Mouse (Mus musculus) stomach, embryonic 16.5 days (tissue): Measurements from ENCODE around the gene Magi2. TPM values are rescaled to one million over a fixed set of nuclear protein-coding genes. Genes with fewer than 3 reads are reported as not detected.
A peak's percentile ranks its signal among the peaks of the same experiment; 100 is the strongest.

Source experiments
- ATAC-seq: fragments of 200-750 bp; cut with Nextera tagmentation; 2 replicates; pipeline ENCODE4 v1.8.0; 2017; ENCODE audit warnings: moderate number of reproducible peaks, moderate TSS enrichment; ENCODE audit not compliant: insufficient read depth, low FRiP score
- H3K27ac ChIP-seq: fragments of 300-500 bp; sonication (generic); 2 replicates; pipeline ENCODE4 v1.5.1; 2014; ENCODE audit warnings: low read length
- H3K27me3 ChIP-seq: fragments of 300-500 bp; sonication (generic); 2 replicates; pipeline ENCODE4 v1.6.1; 2014; ENCODE audit warnings: low read length, control low read depth, mixed read lengths; ENCODE audit not compliant: control insufficient read depth, insufficient read depth
- H3K36me3 ChIP-seq: fragments of 300-500 bp; sonication (generic); 2 replicates; pipeline ENCODE4 v1.6.1; 2014; ENCODE audit warnings: low read length; ENCODE audit not compliant: control insufficient read depth, insufficient read depth
- H3K4me1 ChIP-seq: fragments of 300-500 bp; sonication (generic); 2 replicates; pipeline ENCODE4 v1.6.1; 2014; ENCODE audit warnings: low read length, control low read depth, mixed read lengths; ENCODE audit not compliant: control insufficient read depth, insufficient read depth
- H3K4me2 ChIP-seq: fragments of 300-500 bp; sonication (generic); 2 replicates; pipeline ENCODE4 v1.6.1; 2014; ENCODE audit warnings: low read depth, low read length, mixed read lengths
- H3K4me3 ChIP-seq: fragments of 300-500 bp; sonication (generic); replicated peaks from 2 replicates; pipeline ENCODE4 v1.5.1; 2014; ENCODE audit warnings: mild to moderate bottlenecking, low read length
- H3K9ac ChIP-seq: fragments of 300-500 bp; sonication (generic); 2 replicates; pipeline ENCODE4 v1.6.1; 2014; ENCODE audit warnings: low read length
- H3K9me3 ChIP-seq: fragments of 300-500 bp; sonication (generic); replicated peaks from 2 replicates; pipeline ENCODE4 v1.6.1; 2016; ENCODE audit warnings: low read length, control low read depth; ENCODE audit not compliant: control insufficient read depth
- WGBS: fragments of 180-500 bp; shearing (Covaris S2); extraction: QIAGEN DNeasy Blood & Tissue Kit; methylation state at CpG from one replicate; pipeline ENCODE4 v1.1.7; 2014; 5-methylcytosine and 5-hydroxymethylcytosine counted together
- polyA plus RNA-seq: library from polyadenylated mRNA; unstranded; fragments of >200 nt; fragmentation: Nextera tagmentation; extraction: Ambion mirVana; gene quantifications from 2 replicates; pipeline ENCODE4 v1.2.1, GENCODE M21; 2015

The Magi2 gene
- polyA plus RNA-seq, 1 experiment from 2014 or later: 7.2 TPM

DNA sequence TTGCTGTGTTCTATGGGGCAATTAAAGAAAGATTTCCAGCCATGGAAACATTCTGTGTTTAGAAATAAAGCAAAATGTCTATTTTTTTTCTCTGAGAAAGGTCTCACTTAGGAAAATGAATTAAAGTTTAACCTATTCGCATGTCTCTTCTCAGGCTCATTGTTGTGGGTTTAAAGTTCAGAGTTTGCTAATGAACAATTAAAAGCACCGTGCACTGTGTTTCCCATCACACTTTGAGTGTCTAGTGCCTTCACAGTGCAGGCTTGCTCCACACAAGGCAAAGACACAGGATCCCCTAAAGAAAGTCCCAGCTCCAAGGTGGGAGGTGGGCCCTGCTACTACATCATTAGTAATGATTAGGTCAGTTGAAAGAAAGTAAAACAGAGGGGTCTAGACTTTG lies 602.5 kb downstream of the Magi2 start:
- ATAC-seq: no peak
- Histone ChIP-seq H3K4me2 (no peak overlapping the region), H3K27ac (no peak overlapping the region), H3K4me3 (no peak overlapping the region), H3K9ac (no peak overlapping the region), H3K27me3 (no peaks in the 10 kb centered on the region), H3K36me3 (no peaks in the 10 kb centered on the region), H3K4me1 (no peaks in the 10 kb centered on the region), H3K9me3 (no peaks in the 10 kb centered on the region)
- WGBS: 81% methylated on average over 2 of the region's 2 CpGs

- no peaks in the 10 kb centered on the region for H3K9me3 ChIP-seq
- ATAC-seq: no peak
- WGBS: 34% methylated on average over 2 of the region's 2 CpGs
- H3K9ac ChIP-seq: no peak overlapping the region
- H3K27me3 ChIP-seq: no peaks in the 10 kb centered on the region
- H3K4me1 ChIP-seq: no peaks in the 10 kb centered on the region
- H3K4me3 ChIP-seq: no peak overlapping the region
- no peak overlapping the region for H3K27ac ChIP-seq
- H3K36me3 ChIP-seq: no peaks in the 10 kb centered on the region
- no peak overlapping the region for H3K4me2 ChIP-seq
Measured at GRCm38 (mm10) chr5:19862854-19863253, 636.0 kb downstream of the Magi2 start.

GRCm38 (mm10) chr5:19870406-19870805 lies 643.6 kb downstream of the Magi2 start:
- Histone ChIP-seq H3K36me3 (no peaks in the 10 kb centered on the region), H3K27me3 (no peaks in the 10 kb centered on the region), H3K9ac (no peak overlapping the region), H3K4me1 (no peaks in the 10 kb centered on the region), H3K4me2 (no peak overlapping the region), H3K9me3 (no peaks in the 10 kb centered on the region), H3K4me3 (no peak overlapping the region), H3K27ac (no peak overlapping the region)
- no peak for ATAC-seq
- WGBS: 83% methylated on average over 4 of the region's 4 CpGs

DNA sequence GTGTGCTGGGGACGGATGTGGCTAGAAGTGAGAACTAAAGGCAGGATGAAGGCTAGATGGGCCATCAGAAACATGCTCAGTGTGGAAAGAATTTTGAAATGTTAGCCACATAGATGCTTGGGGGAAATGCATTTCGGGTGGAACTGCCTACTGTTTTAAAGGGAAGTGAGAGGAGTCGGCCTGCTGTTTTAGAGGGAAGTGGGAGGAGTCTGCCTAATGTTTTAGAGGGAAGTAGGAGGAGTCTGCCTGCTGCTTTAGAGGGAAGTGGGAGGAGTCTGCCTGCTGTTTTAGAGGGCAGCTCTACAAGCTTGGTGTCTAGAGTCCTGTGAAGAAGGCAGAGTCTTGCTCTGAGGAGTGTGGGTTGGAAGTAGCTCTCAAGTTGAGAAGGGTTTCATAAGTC lies 664.9 kb downstream of the Magi2 start:
- no peaks in the 10 kb centered on the region for H3K27me3 ChIP-seq
- H3K4me1 ChIP-seq: no peaks in the 10 kb centered on the region
- H3K36me3 ChIP-seq: no peaks in the 10 kb centered on the region
- 75% methylated on average over 3 of the region's 3 CpGs for WGBS
- H3K4me2 ChIP-seq: no peak overlapping the region
- no peak overlapping the region for H3K9ac ChIP-seq
- H3K27ac ChIP-seq: no peak overlapping the region
- H3K9me3 ChIP-seq: no peaks in the 10 kb centered on the region
- ATAC-seq: no peak
- no peak overlapping the region for H3K4me3 ChIP-seq

GRCm38 (mm10) chr5:19895893-19896292 lies 669.1 kb downstream of the Magi2 start:
- Histone ChIP-seq H3K4me2 (no peak overlapping the region), H3K27me3 (no peaks in the 10 kb centered on the region), H3K9me3 (no peaks in the 10 kb centered on the region), H3K4me1 (no peaks in the 10 kb centered on the region), H3K4me3 (no peak overlapping the region), H3K36me3 (no peaks in the 10 kb centered on the region), H3K9ac (no peak overlapping the region), H3K27ac (no peak overlapping the region)
- ATAC-seq: no peak
- WGBS: 73% methylated on average over 6 of the region's 6 CpGs

- no peak overlapping the region for H3K9ac ChIP-seq
- WGBS: 72% methylated on average over 8 of the region's 8 CpGs
- ATAC-seq: no peak
- no peak overlapping the region for H3K4me3 ChIP-seq
- H3K27me3 ChIP-seq: no peaks in the 10 kb centered on the region
- no peaks in the 10 kb centered on the region for H3K4me1 ChIP-seq
- no peak overlapping the region for H3K27ac ChIP-seq
- H3K36me3 ChIP-seq: no peaks in the 10 kb centered on the region
- no peaks in the 10 kb centered on the region for H3K9me3 ChIP-seq
- H3K4me2 ChIP-seq: no peak overlapping the region
Measured at GRCm38 (mm10) chr5:19901625-19902024, 674.8 kb downstream of the Magi2 start.

DNA sequence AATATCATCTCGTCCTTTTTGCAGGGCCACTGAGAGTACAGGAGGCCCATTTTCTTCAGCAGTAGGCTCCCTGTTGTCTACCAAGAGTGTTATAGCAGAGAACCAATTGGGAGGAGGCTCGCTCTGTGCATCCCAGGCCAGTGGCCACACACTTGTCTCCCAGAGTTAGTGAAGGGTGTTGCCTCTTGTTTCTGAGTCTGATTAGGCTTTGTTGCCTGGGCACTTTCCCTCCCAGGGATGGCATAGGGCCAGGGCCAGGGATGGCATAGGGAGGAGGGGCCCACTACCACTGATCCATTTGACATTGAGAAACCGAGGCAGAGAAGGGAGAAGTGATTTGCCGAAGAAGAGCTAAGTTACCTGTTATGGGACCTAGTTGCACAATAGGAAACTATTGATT lies 679.8 kb downstream of the Magi2 start:
- WGBS: 80% methylated on average over 4 of the region's 4 CpGs
- Histone ChIP-seq H3K27me3 (no peaks in the 10 kb centered on the region; the same call in 1 of the 2 replicates), H3K36me3 (no peaks in the 10 kb centered on the region), H3K4me2 (no peak overlapping the region), H3K9me3 (no peaks in the 10 kb centered on the region), H3K27ac (no peak overlapping the region), H3K9ac (no peak overlapping the region), H3K4me1 (peaks cover 11% of the 10 kb centered on the region), H3K4me3 (no peak overlapping the region)
- ATAC-seq: no peak

- Histone ChIP-seq H3K36me3 (no peaks in the 10 kb centered on the region), H3K27ac (no peak overlapping the region), H3K9me3 (no peaks in the 10 kb centered on the region), H3K4me3 (peak overlapping the region; percentile 40), H3K27me3 (no peaks in the 10 kb centered on the region; the same call in 1 of the 2 replicates), H3K4me2 (peak overlapping the region; percentile 62), H3K4me1 (peaks cover 11% of the 10 kb centered on the region), H3K9ac (peak overlapping the region; percentile 23; the same call in 1 of the 2 replicates)
- no peak for ATAC-seq
- 6% methylated on average over 12 of the region's 12 CpGs for WGBS
Measured at GRCm38 (mm10) chr5:19907381-19907982, 680.6 kb downstream of the Magi2 start.

GRCm38 (mm10) chr5:19907983-19908705 lies 681.3 kb downstream of the Magi2 start:
- WGBS: 4% methylated on average over 16 of the region's 16 CpGs
- Histone ChIP-seq H3K27me3 (no peaks in the 10 kb centered on the region; the same call in 1 of the 2 replicates), H3K4me3 (peak overlapping the region; percentile 40), H3K4me2 (peak overlapping the region; percentile 62), H3K9me3 (no peaks in the 10 kb centered on the region), H3K4me1 (peaks cover 11% of the 10 kb centered on the region), H3K9ac (peak overlapping the region; percentile 23; the same call in 1 of the 2 replicates), H3K27ac (no peak overlapping the region), H3K36me3 (no peaks in the 10 kb centered on the region)
- no peak for ATAC-seq
